Mouse (Mus musculus) adrenal gland, postnatal 4 days (tissue): ENCODE results near the gene Krtap8-1. TPM values are rescaled to one million over a fixed set of nuclear protein-coding genes. Genes with fewer than 3 reads are reported as not detected.

ENCODE experiments used
- DNase-seq, 2 experiments: peaks; one replicate each; pipeline ENCODE4 v3.0.0; 2021 to 2022; ENCODE audit warnings: low spot score in 2 of 2, mixed read lengths in 2 of 2
- long read RNA-seq, 2 experiments: library from polyadenylated mRNA; stranded (forward); transcript quantifications; one replicate each; pipeline ENCODE4 v2.0.0; 2021
- total RNA-seq, 2 experiments: library from RNA; stranded (reverse); gene quantifications; 2 replicates each; pipeline ENCODE4 v1.2.3; 2021

Gene Krtap8-1
- total RNA-seq, result not detected
- long read RNA-seq, experiment 1, result 0 reads
- long read RNA-seq, experiment 2, result 0 reads

DNA sequence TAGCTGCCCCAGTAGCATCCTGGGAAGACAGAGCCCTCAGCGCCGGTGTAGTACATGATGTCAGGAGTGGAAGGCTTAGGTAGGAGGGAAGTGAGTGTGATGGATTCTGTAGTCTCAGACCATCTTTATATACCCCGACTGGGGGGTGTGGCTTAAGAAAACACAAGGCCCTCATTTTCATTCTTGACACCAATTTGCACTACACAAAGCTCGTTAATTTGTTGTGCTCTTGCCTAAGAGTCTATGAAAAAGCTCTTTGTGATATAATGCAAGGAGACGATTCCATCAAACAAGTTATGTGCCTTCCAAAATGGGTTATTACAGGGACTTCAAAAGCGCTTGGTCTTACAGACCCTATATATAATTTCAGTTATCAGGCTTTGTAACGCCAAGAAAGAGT lies at the start of gene Krtap8-1:
Gene Krtap8-1 (minus strand): TSS at position 101 of the 400 bp plus-strand sequence.
- no peak for DNase-seq

DNA sequence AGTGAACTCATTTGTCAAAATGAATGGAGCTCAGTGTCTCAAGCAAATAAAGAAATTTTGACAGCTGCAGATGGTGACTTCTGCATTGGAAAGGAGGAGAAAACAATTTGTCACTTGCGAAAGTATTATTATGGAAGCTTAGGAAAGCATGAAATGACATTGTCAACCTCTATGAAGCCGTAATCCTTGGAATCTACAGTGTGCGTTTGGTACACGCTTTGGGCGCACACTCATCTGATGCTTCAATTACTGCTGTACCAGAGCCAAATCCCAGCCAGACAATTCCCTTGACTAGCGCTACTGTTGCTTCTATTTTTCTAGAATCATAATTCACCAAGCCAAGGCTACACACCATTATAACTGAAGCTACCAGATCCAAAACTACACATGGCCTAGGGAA lies 49.6 kb upstream of the Krtap8-1 start:
- no peak for DNase-seq

GRCm38 (mm10) chr16:89530547-89530946 lies 42.8 kb upstream of the Krtap8-1 start:
- no peak for DNase-seq

- no peak for DNase-seq
Observed at GRCm38 (mm10) chr16:89529846-89530245, 42.1 kb upstream of the Krtap8-1 start.

- DNase-seq, result no peak
Observed at GRCm38 (mm10) chr16:89528380-89528779, 40.6 kb upstream of the Krtap8-1 start.

- no peak for DNase-seq
Observed at GRCm38 (mm10) chr16:89520996-89521395, 33.2 kb upstream of the Krtap8-1 start.

GRCm38 (mm10) chr16:89520555-89520954 lies 32.8 kb upstream of the Krtap8-1 start:
- no peak for DNase-seq

DNA sequence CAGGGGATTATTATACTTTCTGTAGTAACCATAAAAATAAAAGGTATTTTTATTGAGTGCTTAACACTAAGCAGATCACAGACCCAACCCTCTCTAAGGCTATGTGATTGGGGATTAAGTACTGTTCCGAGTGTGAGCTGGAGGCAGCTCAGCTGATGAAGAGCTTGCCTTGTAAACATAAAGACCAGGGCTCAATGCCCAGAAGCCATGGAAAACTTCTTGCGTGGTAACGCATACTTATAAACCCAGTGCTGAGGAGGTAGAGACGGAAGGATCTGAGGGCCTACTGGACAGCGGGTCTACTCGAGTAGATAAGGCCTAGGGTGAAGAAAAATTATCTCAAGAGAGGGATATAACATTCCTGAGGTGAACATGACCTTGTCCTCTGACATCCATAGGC lies 32.3 kb upstream of the Krtap8-1 start:
- DNase-seq, result no peak

GRCm38 (mm10) chr16:89517635-89518034 lies 29.9 kb upstream of the Krtap8-1 start:
- peak in 1 of 2 experiments; percentile 24 for DNase-seq

GRCm38 (mm10) chr16:89513431-89513830 lies 25.7 kb upstream of the Krtap8-1 start:
- no peak for DNase-seq

DNA sequence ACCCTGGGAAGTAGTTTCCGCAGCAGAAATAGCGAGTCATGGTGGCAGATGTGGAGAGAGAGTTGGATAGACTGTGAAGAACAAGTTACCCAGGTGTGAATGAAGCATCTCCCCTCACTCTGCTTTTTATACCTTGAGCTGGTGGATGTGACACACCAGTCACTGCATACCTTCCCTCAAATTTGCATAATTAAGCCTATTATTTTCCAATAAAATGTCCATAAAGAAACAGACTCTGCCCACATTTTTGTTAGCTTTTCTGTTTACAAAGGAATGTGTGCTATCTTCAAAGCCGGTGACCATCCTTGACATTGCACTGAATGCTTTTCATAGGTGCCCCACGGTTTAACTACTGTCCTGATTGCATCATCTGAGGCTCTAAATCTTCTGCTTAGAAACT lies 20.5 kb upstream of the Krtap8-1 start, which contains the start of gene Krtap7-1:
Gene Krtap7-1 (minus strand): TSS at position 101 of the 400 bp plus-strand sequence.
- DNase-seq, result no peak

GRCm38 (mm10) chr16:89503571-89503970 lies 15.8 kb upstream of the Krtap8-1 start:
- no peak for DNase-seq

DNA sequence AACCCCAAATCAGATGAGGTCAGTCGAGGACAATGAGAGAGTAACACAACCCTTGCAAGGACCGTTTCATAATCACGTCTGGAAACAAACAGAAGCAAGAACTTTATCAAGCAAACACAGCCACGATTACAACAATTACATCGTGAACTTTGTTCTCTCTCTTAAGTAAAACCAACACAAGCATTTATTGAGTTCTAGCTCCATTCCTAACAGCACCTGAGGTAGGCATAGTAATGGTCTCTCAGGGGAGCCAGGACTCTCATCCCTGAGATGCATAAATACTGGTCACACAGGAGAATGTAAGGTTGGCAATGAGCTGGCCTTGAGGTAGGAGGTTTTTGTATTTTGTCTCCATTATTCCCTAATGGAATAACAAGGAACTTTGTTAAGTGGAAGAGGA lies 14.1 kb upstream of the Krtap8-1 start:
- DNase-seq, result no peak

GRCm38 (mm10) chr16:89497002-89497401 lies 9.2 kb upstream of the Krtap8-1 start:
- DNase-seq, result no peak

- no peak for DNase-seq
Observed at GRCm38 (mm10) chr16:89495394-89496153, 7.8 kb upstream of the Krtap8-1 start.

GRCm38 (mm10) chr16:89477679-89478314 lies 10.0 kb downstream of the Krtap8-1 start:
- DNase-seq, result no peak

DNA sequence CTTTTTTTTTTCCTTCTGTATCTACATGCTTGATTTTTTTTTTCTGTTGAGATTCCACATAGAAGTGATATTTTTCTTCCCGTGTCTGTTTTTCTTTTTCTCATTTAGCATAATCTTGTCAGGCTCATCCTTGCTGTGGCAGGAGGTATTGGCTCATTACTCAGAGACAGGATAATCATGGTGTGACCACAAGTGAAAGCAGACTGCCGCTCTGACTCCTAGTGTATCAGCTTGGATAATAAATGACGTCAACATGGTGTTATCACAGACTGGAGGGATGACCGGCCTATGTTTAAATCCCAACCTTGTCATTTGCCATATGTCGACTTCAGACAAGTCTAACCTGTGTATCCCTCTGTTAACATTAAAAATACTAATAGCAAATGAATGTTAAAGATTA lies 26.6 kb downstream of the Krtap8-1 start:
- DNase-seq, result no peak

Other genes starting within 250 kb of the Krtap8-1 start
- not detected for gene Krtap21-1, start 84.1 kb downstream of the Krtap8-1 start, total RNA-seq
- not detected for gene Krtap6-2, start 67.8 kb downstream of the Krtap8-1 start, total RNA-seq
- gene Krtap7-1, start 20.4 kb upstream of the Krtap8-1 start, total RNA-seq, result not detected
- not detected for gene Krtap11-1, start 83.2 kb upstream of the Krtap8-1 start, total RNA-seq